In the genomic region with DNA sequence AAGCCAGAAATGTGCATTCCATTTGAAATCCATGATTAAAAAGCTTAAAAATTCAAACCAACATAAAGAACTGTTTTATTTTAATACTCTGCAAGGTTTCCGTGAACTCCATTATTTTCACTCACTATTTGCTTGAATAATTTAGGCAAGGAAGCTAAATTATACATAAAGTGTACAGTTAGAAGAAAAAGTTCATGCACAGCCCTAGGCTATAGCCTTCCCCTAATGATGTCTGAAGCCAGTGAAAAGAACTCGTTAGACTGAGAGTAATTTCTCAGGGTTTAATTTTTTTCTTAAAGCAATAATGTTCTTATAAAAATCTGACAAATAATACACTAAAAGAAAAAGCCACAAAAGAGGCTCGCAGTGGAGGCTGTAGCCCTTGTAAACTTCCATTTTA, we compare ENCODE assay signal across 10 mouse cellular contexts.
"Had no signal": no experiment of that assay in that cellular context is flagged by ENCODE, and none has a peak within 500 bp of the region (broad histone marks: within the 10 kb centered on the region; RNA-seq: fewer than 3 reads in every experiment).

No protein-coding gene starts in this region.

- H3K27me3 ChIP-seq: kidney, embryonic 15.5 days; limb, embryonic 13.5 days; neural tube, embryonic 13.5 days had no signal

- H3K27ac ChIP-seq: kidney, embryonic 15.5 days; limb, embryonic 13.5 days; liver, embryonic 14.5 days; neural tube, embryonic 13.5 days; stomach, postnatal 0 days had no signal

- H3K9me3 ChIP-seq: kidney, embryonic 15.5 days; limb, embryonic 13.5 days; neural tube, embryonic 13.5 days had no signal

- H3K36me3 ChIP-seq: kidney, embryonic 15.5 days; limb, embryonic 13.5 days; neural tube, embryonic 13.5 days had no signal

- H3K4me1 ChIP-seq: kidney, embryonic 15.5 days had no signal

- H3K4me3 ChIP-seq: kidney, embryonic 15.5 days; limb, embryonic 13.5 days; neural tube, embryonic 13.5 days had no signal

- H3K4me2 ChIP-seq: kidney, embryonic 15.5 days; limb, embryonic 13.5 days; neural tube, embryonic 13.5 days had no signal

- DNase-seq: kidney, adult 2 months; kidney, postnatal 14 days; left cerebral cortex, postnatal 4 days; lung, adult 18-20 months; thymus, postnatal 4 days had no signal

- H3K9ac ChIP-seq: kidney, embryonic 15.5 days; limb, embryonic 13.5 days; liver, embryonic 14.5 days; neural tube, embryonic 13.5 days had no signal
